Mouse (Mus musculus): ENCODE results near the gene Drap1. TPM values are rescaled to one million over a fixed set of nuclear protein-coding genes. Genes with fewer than 3 reads are reported as not detected.

Gene Drap1
- polyA plus RNA-seq, 1 experiment from 2014 or later, result 243 TPM

Other genes with a start within 250 kb of the Drap1 start
- gene Pacs1, start 151.9 kb downstream of the Drap1 start, polyA plus RNA-seq (2015; fragmentation: Nextera tagmentation; extraction: Ambion mirVana), result 20.6 and 21.4 TPM in 2 replicates
- gene Sf3b2, start 129.5 kb downstream of the Drap1 start, polyA plus RNA-seq (2015; fragmentation: Nextera tagmentation; extraction: Ambion mirVana), result 320 and 328 TPM in 2 replicates
- 1.7 and 2.4 TPM in 2 replicates for gene Gal3st3, start 126.6 kb downstream of the Drap1 start, polyA plus RNA-seq (2015; fragmentation: Nextera tagmentation; extraction: Ambion mirVana)
- gene Catsper1, start 89.2 kb downstream of the Drap1 start, polyA plus RNA-seq (2015; fragmentation: Nextera tagmentation; extraction: Ambion mirVana), result not detected in 2 replicates
- gene Cst6, start 75.4 kb downstream of the Drap1 start, polyA plus RNA-seq (2015; fragmentation: Nextera tagmentation; extraction: Ambion mirVana), result 0.60 and 0.69 TPM in 2 replicates
- 61.5 and 61.8 TPM in 2 replicates for gene Eif1ad, start 58.2 kb downstream of the Drap1 start, polyA plus RNA-seq (2015; fragmentation: Nextera tagmentation; extraction: Ambion mirVana)
- 466 and 504 TPM in 2 replicates for gene Banf1, start 57.8 kb downstream of the Drap1 start, polyA plus RNA-seq (2015; fragmentation: Nextera tagmentation; extraction: Ambion mirVana)
- 67.1 and 81.7 TPM in 2 replicates for gene Sart1, start 36.3 kb downstream of the Drap1 start, polyA plus RNA-seq (2015; fragmentation: Nextera tagmentation; extraction: Ambion mirVana)
- gene Tsga10ip, start 22.5 kb downstream of the Drap1 start, polyA plus RNA-seq (2015; fragmentation: Nextera tagmentation; extraction: Ambion mirVana), result 0.59 and 0.79 TPM in 2 replicates
- 56.5 and 58.6 TPM in 2 replicates for gene AI837181, start 165 bp upstream of the Drap1 start, polyA plus RNA-seq (2015; fragmentation: Nextera tagmentation; extraction: Ambion mirVana)
- not detected in 2 replicates for gene Fosl1, start 22.6 kb upstream of the Drap1 start, polyA plus RNA-seq (2015; fragmentation: Nextera tagmentation; extraction: Ambion mirVana)
- gene Ccdc85b, start 32.9 kb upstream of the Drap1 start, polyA plus RNA-seq (2015; fragmentation: Nextera tagmentation; extraction: Ambion mirVana), result 12.1 and 12.4 TPM in 2 replicates
- gene Fibp, start 35.6 kb upstream of the Drap1 start, polyA plus RNA-seq (2015; fragmentation: Nextera tagmentation; extraction: Ambion mirVana), result 101 and 117 TPM in 2 replicates
- gene Ctsw, start 43.5 kb upstream of the Drap1 start, polyA plus RNA-seq (2015; fragmentation: Nextera tagmentation; extraction: Ambion mirVana), result 1.9 and 3.3 TPM in 2 replicates
- 198 and 208 TPM in 2 replicates for gene Efemp2, start 49.0 kb upstream of the Drap1 start, polyA plus RNA-seq (2015; fragmentation: Nextera tagmentation; extraction: Ambion mirVana)
- gene Mus81, start 63.4 kb upstream of the Drap1 start, polyA plus RNA-seq (2015; fragmentation: Nextera tagmentation; extraction: Ambion mirVana), result 40.2 and 43.9 TPM in 2 replicates
- gene Cfl1, start 65.5 kb upstream of the Drap1 start, polyA plus RNA-seq (2015; fragmentation: Nextera tagmentation; extraction: Ambion mirVana), result 2,855 and 2,978 TPM in 2 replicates
- 0.20 TPM in 1 of 2 replicates, not detected in the other for gene 1700020D05Rik, start 78.8 kb upstream of the Drap1 start, polyA plus RNA-seq (2015; fragmentation: Nextera tagmentation; extraction: Ambion mirVana)
- 5.8 and 7.4 TPM in 2 replicates for gene Snx32, start 85.6 kb upstream of the Drap1 start, polyA plus RNA-seq (2015; fragmentation: Nextera tagmentation; extraction: Ambion mirVana)
- gene Ovol1, start 135.7 kb upstream of the Drap1 start, polyA plus RNA-seq (2015; fragmentation: Nextera tagmentation; extraction: Ambion mirVana), result 2.1 and 2.2 TPM in 2 replicates
- 5.7 and 5.9 TPM in 2 replicates for gene Ap5b1, start 143.0 kb upstream of the Drap1 start, polyA plus RNA-seq (2015; fragmentation: Nextera tagmentation; extraction: Ambion mirVana)
- 143 and 153 TPM in 2 replicates for gene Rnaseh2c, start 176.9 kb upstream of the Drap1 start, polyA plus RNA-seq (2015; fragmentation: Nextera tagmentation; extraction: Ambion mirVana)
- 51.9 and 54.4 TPM in 2 replicates for gene Kat5, start 185.3 kb upstream of the Drap1 start, polyA plus RNA-seq (2015; fragmentation: Nextera tagmentation; extraction: Ambion mirVana)
- gene Rela, start 212.5 kb upstream of the Drap1 start, polyA plus RNA-seq (2015; fragmentation: Nextera tagmentation; extraction: Ambion mirVana), result 52.7 and 53.8 TPM in 2 replicates
- 44.7 and 48.0 TPM in 2 replicates for gene Sipa1, start 238.7 kb upstream of the Drap1 start, polyA plus RNA-seq (2015; fragmentation: Nextera tagmentation; extraction: Ambion mirVana)